Comparison of ENCODE assay signal across 8 mouse cellular contexts in the genomic region with DNA sequence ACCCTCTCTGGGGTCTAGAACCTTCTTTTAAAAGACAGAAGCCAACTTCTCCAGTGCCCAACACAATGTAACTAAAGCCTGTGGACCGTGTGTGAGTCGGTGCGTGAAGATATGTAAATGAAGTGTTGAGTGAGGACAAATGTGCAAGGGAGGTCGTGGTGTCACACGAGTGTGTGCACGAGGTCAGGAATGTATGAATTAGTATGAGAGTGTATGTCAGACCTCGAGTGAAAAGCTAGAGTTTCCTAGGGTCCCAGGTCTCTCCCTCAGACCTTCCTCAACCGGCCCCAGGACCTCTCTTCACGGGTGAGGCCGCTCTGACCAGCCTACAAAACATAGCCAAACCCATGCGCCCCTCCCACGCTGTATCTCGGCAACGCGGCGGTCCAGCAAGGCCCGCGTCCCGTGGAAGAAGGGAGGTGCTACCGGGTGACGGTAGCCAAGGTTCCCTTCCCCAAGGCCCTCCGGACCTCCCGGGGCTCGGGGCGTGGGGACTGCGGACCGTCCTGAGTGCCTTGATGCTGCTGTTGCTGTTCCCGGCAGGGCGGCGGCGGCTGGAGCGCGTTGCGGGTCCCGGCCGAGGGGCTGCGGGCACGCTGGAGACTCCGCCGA. TPM values are rescaled to one million over a fixed set of nuclear protein-coding genes. Genes with fewer than 3 reads are reported as not detected.
DNase-seq lines count a peak whose midpoint lies in the region; ATAC-seq and TF ChIP-seq lines count a peak whose summit lies in the region.

No protein-coding gene starts in this region.

- H3K27ac ChIP-seq in spleen, adult 2 months (ENCODE audit: insufficient read depth, low read length): no peak overlapping the region
- peak overlapping the region; percentile 95 for H3K27ac ChIP-seq in hindbrain, embryonic 11.5 days (ENCODE audit: low read depth, low read length)
- H3K27ac ChIP-seq in midbrain, embryonic 11.5 days (ENCODE audit: low read depth, low read length): peak overlapping the region; percentile 95

- H3K9ac ChIP-seq in hindbrain, embryonic 11.5 days (ENCODE audit: low read depth, low read length): peak overlapping the region; percentile 68
- H3K9ac ChIP-seq in midbrain, embryonic 11.5 days (ENCODE audit: low read length): peak overlapping the region; percentile 91

- no peak for ATAC-seq in hindbrain, embryonic 11.5 days (ENCODE audit: low FRiP score)
- ATAC-seq in midbrain, embryonic 11.5 days (ENCODE audit: low FRiP score): no peak

- TF ChIP-seq POLR2A in spleen, adult 2 months (IDR thresholded peaks at IDR 0.05; ENCODE audit: low read depth, low read length): no peak

- peaks cover 34% of the 10 kb centered on the region for H3K27me3 ChIP-seq in spleen, adult 2 months (ENCODE audit: control insufficient read depth, insufficient read depth, low read length)
- peaks cover 53% of the 10 kb centered on the region for H3K27me3 ChIP-seq in hindbrain, embryonic 11.5 days (ENCODE audit: control insufficient read depth, insufficient read depth, low read length)
- H3K27me3 ChIP-seq in midbrain, embryonic 11.5 days (ENCODE audit: control insufficient read depth, insufficient read depth, low read length): peaks cover 61% of the 10 kb centered on the region

- peaks cover 12% of the 10 kb centered on the region for H3K4me1 ChIP-seq in spleen, adult 2 months (ENCODE audit: control insufficient read depth, insufficient read depth, insufficient read length)
- peaks cover 8% of the 10 kb centered on the region; the same call in 1 of the 2 replicates for H3K4me1 ChIP-seq in hindbrain, embryonic 11.5 days (replicated peaks; ENCODE audit: control insufficient read depth, insufficient read depth, low read length)
- H3K4me1 ChIP-seq in midbrain, embryonic 11.5 days (ENCODE audit: control insufficient read depth, insufficient read depth, low read length): peaks cover 16% of the 10 kb centered on the region

- H3K4me2 ChIP-seq in hindbrain, embryonic 11.5 days (replicated peaks; ENCODE audit: low read depth, low read length): peak overlapping the region; percentile 78
- peak overlapping the region; percentile 79 for H3K4me2 ChIP-seq in midbrain, embryonic 11.5 days

- 9% methylated on average over 40 of the region's 40 CpGs for WGBS in spleen, adult 2 months
- under 1% methylated on average over 40 of the region's 40 CpGs for WGBS in hindbrain, embryonic 11.5 days
- under 1% methylated on average over 40 of the region's 40 CpGs for WGBS in midbrain, embryonic 11.5 days

- H3K9me3 ChIP-seq in hindbrain, embryonic 11.5 days (ENCODE audit: control insufficient read depth, low read length): no peaks in the 10 kb centered on the region
- no peaks in the 10 kb centered on the region for H3K9me3 ChIP-seq in midbrain, embryonic 11.5 days (ENCODE audit: control insufficient read depth, low read length)

- H3K36me3 ChIP-seq in spleen, adult 2 months (ENCODE audit: control insufficient read depth, insufficient read depth, low read length): no peaks in the 10 kb centered on the region
- no peaks in the 10 kb centered on the region for H3K36me3 ChIP-seq in hindbrain, embryonic 11.5 days (ENCODE audit: control insufficient read depth, insufficient read depth, low read length)
- H3K36me3 ChIP-seq in midbrain, embryonic 11.5 days (ENCODE audit: control insufficient read depth, insufficient read depth, low read length): no peaks in the 10 kb centered on the region

- H3K4me3 ChIP-seq in spleen, adult 2 months (ENCODE audit: extremely low read depth, insufficient read depth, insufficient read length): peak overlapping the region; percentile 46; the same call in 1 of the 2 replicates
- H3K4me3 ChIP-seq in hindbrain, embryonic 11.5 days (ENCODE audit: low read depth, low read length): peak overlapping the region; percentile 73
- H3K4me3 ChIP-seq in midbrain, embryonic 11.5 days (ENCODE audit: low read depth, low read length): peak overlapping the region; percentile 70

- TF ChIP-seq CTCF in spleen, adult 2 months (IDR thresholded peaks at IDR 0.05; ENCODE audit: extremely low read depth, insufficient read depth, insufficient read length, insufficient replicate concordance): no peak

- DNase-seq in adrenal gland, adult 2 months: peak; percentile 35
- DNase-seq in adrenal gland, postnatal 10 days: no peak
- no peak for DNase-seq in spleen, adult 2 months (ENCODE audit: low read depth in 1 of 2, low spot score in 2 of 2)
- no peak for DNase-seq in spleen, postnatal 10 days (ENCODE audit: low spot score in 2 of 2)
- DNase-seq in hindbrain, embryonic 11.5 days (ENCODE audit: low spot score): peak; percentile 66
- DNase-seq in midbrain, embryonic 11.5 days (ENCODE audit: low spot score, missing footprints): peak; percentile 96
- no peak for DNase-seq in right cerebral cortex, adult 18-20 months
- no peak for DNase-seq in adrenal gland, adult 8-10 months

RNA-seq across cellular contexts. Expression of gene Zic5, which starts 2.3 kb away (rescaled TPM):
- not detected for total RNA-seq in adrenal gland, adult 2 months (2021)
- 0.02 TPM in 1 of 2 replicates, not detected in the other for polyA plus RNA-seq in adrenal gland, adult 2 months (2012; rRNA removed)
- not detected for total RNA-seq in adrenal gland, postnatal 10 days (2021)
- polyA plus RNA-seq in spleen, adult 2 months (2012; rRNA removed): not detected in 2 replicates
- 19.1 and 20.1 TPM in 2 replicates for polyA plus RNA-seq in hindbrain, embryonic 11.5 days (2014; fragmentation: Nextera tagmentation; extraction: Ambion mirVana)
- 14.6 and 15.8 TPM in 2 replicates for polyA plus RNA-seq in midbrain, embryonic 11.5 days (2014; fragmentation: Nextera tagmentation; extraction: Ambion mirVana)
- under 1 TPM in 1 of 4 experiments, not detected in 3; 0.23 TPM for total RNA-seq in adrenal gland, adult 8-10 months (2022)

RNA-seq across cellular contexts. Expression of gene Zic2, which starts 12.0 kb away (rescaled TPM):
- not detected for total RNA-seq in adrenal gland, adult 2 months (2021)
- polyA plus RNA-seq in adrenal gland, adult 2 months (2012; rRNA removed): 0.10 and 0.41 TPM in 2 replicates
- total RNA-seq in adrenal gland, postnatal 10 days (2021): under 1 TPM; 0.15 to 0.21 TPM
- polyA plus RNA-seq in spleen, adult 2 months (2012; rRNA removed): not detected in 2 replicates
- 9.5 and 11.2 TPM in 2 replicates for polyA plus RNA-seq in hindbrain, embryonic 11.5 days (2014; fragmentation: Nextera tagmentation; extraction: Ambion mirVana)
- polyA plus RNA-seq in midbrain, embryonic 11.5 days (2014; fragmentation: Nextera tagmentation; extraction: Ambion mirVana): 5.8 and 6.3 TPM in 2 replicates
- under 1 TPM in 1 of 4 experiments, not detected in 3; 0.09 TPM for total RNA-seq in adrenal gland, adult 8-10 months (2022)

RNA-seq across cellular contexts. Expression of gene Gm5089, which starts 12.3 kb away (rescaled TPM):
- total RNA-seq in adrenal gland, adult 2 months (2021): not detected
- not detected in 2 replicates for polyA plus RNA-seq in adrenal gland, adult 2 months (2012; rRNA removed)
- total RNA-seq in adrenal gland, postnatal 10 days (2021): not detected
- polyA plus RNA-seq in spleen, adult 2 months (2012; rRNA removed): not detected in 2 replicates
- polyA plus RNA-seq in hindbrain, embryonic 11.5 days (2014; fragmentation: Nextera tagmentation; extraction: Ambion mirVana): 0.99 and 1.6 TPM in 2 replicates
- polyA plus RNA-seq in midbrain, embryonic 11.5 days (2014; fragmentation: Nextera tagmentation; extraction: Ambion mirVana): 0.62 and 0.64 TPM in 2 replicates
- not detected for total RNA-seq in adrenal gland, adult 8-10 months (2022)

RNA-seq across cellular contexts. Expression of gene Gm10837, which starts 27.2 kb away (rescaled TPM):
- total RNA-seq in adrenal gland, adult 2 months (2021): not detected
- not detected in 2 replicates for polyA plus RNA-seq in adrenal gland, adult 2 months (2012; rRNA removed)
- not detected for total RNA-seq in adrenal gland, postnatal 10 days (2021)
- not detected in 2 replicates for polyA plus RNA-seq in spleen, adult 2 months (2012; rRNA removed)
- polyA plus RNA-seq in hindbrain, embryonic 11.5 days (2014; fragmentation: Nextera tagmentation; extraction: Ambion mirVana): 0.35 and 0.76 TPM in 2 replicates
- 0.41 and 0.45 TPM in 2 replicates for polyA plus RNA-seq in midbrain, embryonic 11.5 days (2014; fragmentation: Nextera tagmentation; extraction: Ambion mirVana)
- not detected for total RNA-seq in adrenal gland, adult 8-10 months (2022)

Comparison
In these comparisons a context has a peak if more than half of its experiments do, and no peak if none do; other contexts are left out.
1. DNase-seq: peak in adrenal gland, adult 2 months (single experiment), hindbrain, embryonic 11.5 days (single experiment) and midbrain, embryonic 11.5 days (single experiment); none in adrenal gland, postnatal 10 days (single experiment), spleen, adult 2 months (0 of 2), spleen, postnatal 10 days (0 of 2), right cerebral cortex, adult 18-20 months (single experiment) and adrenal gland, adult 8-10 months (single experiment).
2. RNA of gene Zic5, which starts 2.3 kb away (polyA plus RNA-seq): 19.1 to 20.1 TPM in hindbrain, embryonic 11.5 days and 14.6 to 15.8 TPM in midbrain, embryonic 11.5 days; 0.02 TPM in adrenal gland, adult 2 months and not detected in spleen, adult 2 months; every median in the first group is over 10 times any median in the second.
3. Peak in every context shown above with its lines, with median percentiles within 50 percentile points of each other: H3K4me3 ChIP-seq.